Mouse (Mus musculus): ENCODE results near the gene Vkorc1l1.

Gene Vkorc1l1

DNA sequence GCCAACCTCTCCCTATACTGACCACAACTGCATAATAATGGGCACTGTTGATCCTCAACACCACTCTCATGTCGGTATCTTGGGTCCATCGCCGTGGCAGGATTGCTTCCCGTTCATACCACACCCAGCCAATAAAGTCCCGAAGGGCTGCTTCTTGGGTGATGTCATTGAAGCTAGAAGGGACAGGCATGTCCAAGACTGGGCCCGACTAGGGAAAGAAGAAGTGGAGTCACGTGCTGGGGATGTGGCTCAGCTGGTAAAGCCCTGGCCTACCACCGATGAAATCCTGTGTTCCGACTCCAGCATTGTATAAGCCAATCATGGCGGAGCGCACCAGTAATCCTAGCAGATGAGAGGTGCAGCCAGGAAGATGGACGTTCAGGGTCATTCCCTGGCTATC lies 59.0 kb downstream of the Vkorc1l1 start:
- in situ Hi-C loops (cut with MboI, MseI), result loop anchor here in 1 of 2 experiments (10.0 kb wide), 1 partner anchor 976 kb away; the partner anchor contains the start of gene Ran

DNA sequence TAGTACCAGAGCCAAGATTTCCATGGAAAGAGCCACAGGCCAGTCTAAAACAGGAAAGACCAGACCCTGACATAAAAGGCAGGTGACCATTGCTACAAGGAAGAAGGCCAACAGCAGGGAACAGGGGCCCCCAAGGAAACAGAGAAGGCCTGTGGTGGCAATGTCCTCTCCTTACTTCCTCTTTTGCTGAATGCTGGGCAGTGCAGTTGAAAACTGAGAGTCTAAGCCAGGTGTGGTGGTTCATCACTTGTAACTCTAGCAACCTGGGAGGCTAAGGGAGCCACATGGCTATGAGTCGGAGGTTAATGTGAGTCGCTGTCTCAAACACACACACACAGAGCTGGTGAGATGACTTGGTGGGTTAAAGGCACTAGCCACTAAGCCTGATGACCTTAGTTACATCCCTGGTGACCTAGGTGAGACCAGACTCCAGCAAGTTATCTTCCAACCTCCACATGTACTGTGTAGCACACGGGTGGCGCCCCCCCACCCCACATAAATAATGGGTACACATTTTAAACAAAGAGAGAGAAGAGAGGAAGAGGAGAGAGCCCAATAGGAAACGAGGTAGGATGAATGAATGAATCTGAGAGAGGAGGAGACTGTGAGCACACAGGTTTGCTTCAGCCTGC lies 59.7 kb downstream of the Vkorc1l1 start:
- in situ Hi-C loops (cut with MboI, MseI), result loop anchor here in 1 of 2 experiments (10.0 kb wide), 1 partner anchor 977 kb away; the partner anchor contains the start of gene Ran

- in situ Hi-C loops (cut with MboI, MseI), result loop anchor here in 1 of 2 experiments (10.0 kb wide), 1 partner anchor 978 kb away; the partner anchor contains the start of gene Ran
These were observed 60.8 kb downstream of the Vkorc1l1 start, which contains the start of gene Gusb for GRCm38 (mm10) chr5:130002301-130003146. TSS of gene Gusb (minus strand) at chr5:130003049.

DNA sequence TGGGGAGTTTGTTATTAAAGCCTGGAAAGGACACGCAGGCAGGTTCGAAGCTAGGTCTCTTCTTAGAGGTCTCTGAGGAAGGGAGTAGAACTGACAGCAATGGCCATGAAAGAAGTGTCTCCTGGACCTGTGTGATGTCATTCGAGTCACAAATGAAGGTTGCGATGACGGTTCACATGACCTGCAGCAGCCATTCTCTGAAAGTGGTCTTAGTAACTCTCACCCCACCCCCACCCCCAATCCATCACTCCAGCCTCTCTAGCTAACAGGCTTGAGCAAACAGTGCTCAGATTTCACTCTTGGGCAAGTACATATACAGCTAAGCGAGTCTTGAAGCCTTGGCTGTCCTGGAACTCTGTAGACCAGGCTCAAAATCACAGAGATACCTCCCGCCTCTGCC lies 61.5 kb downstream of the Vkorc1l1 start:
- in situ Hi-C loops (cut with MboI, MseI), result loop anchor here in 1 of 2 experiments (10.0 kb wide), 1 partner anchor 978 kb away; the partner anchor contains the start of gene Ran

- in situ Hi-C loops (cut with MboI, MseI), result loop anchor here in 1 of 2 experiments (10.0 kb wide), 1 partner anchor 983 kb away; the partner anchor contains the start of gene Ran
These were observed 65.6 kb downstream of the Vkorc1l1 start for GRCm38 (mm10) chr5:130007344-130007743.

DNA sequence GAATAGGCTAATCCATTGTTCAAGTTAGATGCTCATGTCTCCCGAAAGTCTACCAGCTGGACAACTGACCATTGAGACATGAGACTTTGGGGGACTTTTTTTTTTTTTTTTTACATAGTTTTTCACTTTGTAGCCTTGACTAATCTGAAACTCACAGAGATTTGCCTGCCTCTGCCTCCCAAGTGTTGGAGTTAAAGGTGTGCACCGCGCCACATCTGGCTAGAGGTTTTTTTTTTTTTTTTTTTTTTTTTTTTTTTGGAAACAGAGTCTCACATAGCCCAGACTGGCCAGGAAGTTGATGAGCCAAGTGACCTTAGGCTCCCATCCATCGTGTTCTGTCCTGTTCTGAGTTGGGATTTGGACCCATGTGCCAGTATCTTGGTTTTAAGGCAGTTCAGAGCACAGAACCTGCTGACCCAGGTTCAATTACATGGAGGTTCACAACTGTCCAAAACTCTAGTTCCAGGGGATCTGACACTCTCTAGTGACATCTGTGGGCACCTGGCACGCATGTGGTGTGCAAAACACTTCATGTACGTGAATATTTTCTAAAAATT lies 66.3 kb downstream of the Vkorc1l1 start:
- in situ Hi-C loops (cut with MboI, MseI), result loop anchor here in 1 of 2 experiments (10.0 kb wide), 1 partner anchor 983 kb away; the partner anchor contains the start of gene Ran

GRCm38 (mm10) chr5:130009784-130010183 lies 68.0 kb downstream of the Vkorc1l1 start:
- in situ Hi-C loops (cut with MboI, MseI), result loop anchor here in 1 of 2 experiments (10.0 kb wide), 1 partner anchor 985 kb away; the partner anchor contains the start of gene Ran

DNA sequence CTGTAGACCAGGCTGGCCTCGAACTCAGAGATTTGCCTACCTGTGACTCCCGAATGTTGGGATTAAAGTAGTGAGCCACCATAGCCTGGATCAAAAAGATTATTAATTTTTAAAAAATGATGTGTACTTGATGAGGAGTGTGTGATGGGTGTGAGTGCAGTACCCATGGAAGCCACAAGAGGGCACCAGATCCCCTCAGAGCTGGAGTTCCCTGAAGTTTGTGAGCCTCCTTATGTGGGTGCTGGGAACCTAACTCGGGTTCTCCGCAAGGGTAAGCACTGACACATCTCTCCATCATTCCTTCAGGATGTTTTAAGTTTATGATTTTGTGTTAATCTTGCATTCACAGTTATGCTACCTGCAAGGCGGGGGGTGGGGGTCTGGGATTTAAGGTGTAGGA lies 69.2 kb downstream of the Vkorc1l1 start:
- in situ Hi-C loops (cut with MboI, MseI), result no loop called here

GRCm38 (mm10) chr5:130015104-130015503 lies 73.3 kb downstream of the Vkorc1l1 start:
- in situ Hi-C loops (cut with MboI, MseI), result loop anchor here in 1 of 2 experiments (5.0 kb wide), 1 partner anchor 233 kb away; no protein-coding TSS in a partner anchor

GRCm38 (mm10) chr5:130019461-130019860 lies 77.7 kb downstream of the Vkorc1l1 start:
- in situ Hi-C loops (cut with MboI, MseI), result loop anchor here in 1 of 2 experiments (5.0 kb wide), 1 partner anchor 237 kb away; no protein-coding TSS in a partner anchor

DNA sequence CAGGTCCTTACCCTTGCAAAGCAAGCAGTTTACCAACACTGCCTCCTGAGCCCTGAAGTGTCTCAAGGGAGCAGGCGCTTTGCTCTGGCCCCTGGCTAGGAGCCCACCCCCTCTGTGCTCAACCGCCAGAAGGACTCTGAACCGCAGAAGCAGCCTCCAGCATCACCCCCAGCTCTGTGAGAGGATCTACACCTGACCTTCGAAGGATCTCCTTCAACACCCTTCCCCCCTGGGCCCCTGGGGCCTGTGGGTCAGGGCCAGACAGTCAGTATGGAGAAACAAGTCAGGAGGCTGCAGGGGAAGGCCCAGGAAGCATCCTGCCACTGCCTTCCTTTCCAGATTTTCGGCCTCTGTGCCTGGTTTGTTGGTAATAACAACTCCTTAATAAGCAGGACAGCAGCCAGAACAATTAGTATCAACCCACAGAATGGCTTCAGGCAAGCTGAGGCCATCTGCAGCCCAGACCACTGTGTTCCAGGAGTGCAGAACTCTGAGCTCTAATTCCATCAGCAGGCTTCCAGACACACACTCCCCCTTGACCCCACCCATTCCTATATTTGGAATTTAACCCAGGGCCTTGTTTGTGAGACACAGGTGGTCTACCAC lies 79.7 kb downstream of the Vkorc1l1 start:
- in situ Hi-C loops (cut with MboI, MseI), result no loop called here

DNA sequence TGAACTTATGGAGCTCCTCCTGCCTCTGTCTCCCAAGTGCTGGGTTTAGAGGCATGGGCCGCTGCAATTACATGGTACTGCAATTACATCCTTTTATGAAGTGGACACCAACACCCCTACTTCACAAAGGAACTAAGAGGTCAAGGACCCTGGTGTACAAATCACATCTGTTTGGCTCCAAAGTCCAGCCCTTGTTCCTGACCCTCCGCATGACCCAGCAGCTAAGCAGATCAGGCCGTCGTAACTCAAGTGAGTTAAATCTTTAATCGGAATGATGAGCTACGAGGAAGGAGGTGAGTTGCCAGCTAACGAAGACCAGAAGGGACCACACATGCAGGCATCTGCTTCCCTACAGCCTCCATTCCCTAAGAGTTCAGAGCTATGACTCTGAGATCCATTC lies 80.6 kb downstream of the Vkorc1l1 start:
- in situ Hi-C loops (cut with MboI, MseI), result no loop called here

DNA sequence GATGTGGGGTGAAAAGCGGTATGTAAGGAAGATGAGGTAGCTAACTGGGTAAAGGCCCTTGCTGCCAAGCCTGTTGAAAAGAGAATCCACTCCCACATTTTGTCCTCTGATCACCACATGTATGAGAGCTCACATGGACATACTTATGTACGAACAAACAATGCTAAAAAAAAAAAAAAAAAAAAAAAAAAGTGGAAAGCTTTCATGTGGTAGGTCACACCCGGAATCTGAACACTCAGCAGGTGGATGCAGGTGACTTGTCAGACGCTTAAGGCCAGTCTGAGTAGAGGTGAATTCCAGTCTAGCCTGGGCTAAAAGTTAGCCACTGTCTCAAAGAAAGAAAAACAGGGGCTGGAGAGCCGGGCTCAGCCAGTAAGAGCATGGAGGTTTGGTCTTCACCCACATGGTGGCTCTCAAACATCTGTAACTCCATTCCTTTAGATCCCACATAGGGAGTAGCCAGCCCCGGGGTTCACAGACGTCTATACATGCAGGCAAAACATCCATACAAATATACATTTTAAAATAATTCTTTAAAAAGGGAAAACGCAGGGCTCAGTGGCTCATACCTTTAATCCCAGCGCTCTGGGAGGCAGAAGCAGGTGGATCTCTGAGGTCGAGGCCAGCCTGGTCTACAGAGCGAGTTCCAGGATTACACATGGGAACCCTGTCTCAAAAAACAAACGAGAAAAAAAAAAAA lies 81.4 kb downstream of the Vkorc1l1 start:
- in situ Hi-C loops (cut with MboI, MseI), result no loop called here

GRCm38 (mm10) chr5:130023767-130024539 lies 82.2 kb downstream of the Vkorc1l1 start:
- in situ Hi-C loops (cut with MboI, MseI), result no loop called here

DNA sequence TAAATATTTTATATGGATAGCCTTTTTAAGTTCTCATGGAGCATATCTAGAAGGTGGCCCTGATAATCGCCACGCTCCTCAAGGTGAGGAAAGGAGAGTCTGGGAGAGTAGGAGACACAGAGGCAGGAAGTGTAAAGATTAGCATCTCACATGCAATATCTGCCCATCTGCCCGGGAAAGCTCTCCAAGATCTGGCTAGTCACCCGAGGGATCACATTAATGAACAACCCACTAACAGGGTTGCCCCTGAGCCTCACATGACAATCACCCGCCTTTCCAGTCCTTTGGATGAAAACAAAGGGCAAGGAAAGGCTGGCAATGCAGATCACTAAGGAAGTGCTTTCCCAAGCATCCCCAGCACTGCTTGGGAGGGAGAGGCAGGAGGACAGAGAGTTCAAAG lies 85.4 kb downstream of the Vkorc1l1 start:
- in situ Hi-C loops (cut with MboI, MseI), result no loop called here

DNA sequence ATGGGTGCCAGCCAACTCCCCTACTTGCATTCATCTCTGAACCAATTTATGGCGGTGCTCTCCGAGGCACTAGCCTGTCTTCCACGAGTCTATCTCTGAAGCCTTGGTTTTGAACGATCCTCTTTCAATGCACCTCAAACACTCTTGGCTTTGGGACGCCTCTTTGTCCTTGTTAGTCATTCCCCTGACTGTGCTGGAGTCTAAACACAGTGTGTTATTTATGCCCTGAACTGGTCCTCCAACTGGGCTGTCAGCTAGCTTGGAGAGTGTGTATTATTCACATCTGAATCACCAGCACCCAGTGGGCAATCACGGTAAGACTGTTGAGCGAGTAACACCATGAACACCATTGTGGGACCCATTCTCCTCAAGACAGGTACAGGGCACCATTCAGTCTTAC lies 85.9 kb downstream of the Vkorc1l1 start:
- in situ Hi-C loops (cut with MboI, MseI), result no loop called here

GRCm38 (mm10) chr5:130029142-130029897 lies 87.5 kb downstream of the Vkorc1l1 start, which contains the start of the genes Asl and Crcp:
TSS of gene Asl (minus strand) at chr5:130029247.
TSS of gene Crcp (plus strand) at chr5:130029290.
- in situ Hi-C loops (cut with MboI, MseI), result no loop called here

DNA sequence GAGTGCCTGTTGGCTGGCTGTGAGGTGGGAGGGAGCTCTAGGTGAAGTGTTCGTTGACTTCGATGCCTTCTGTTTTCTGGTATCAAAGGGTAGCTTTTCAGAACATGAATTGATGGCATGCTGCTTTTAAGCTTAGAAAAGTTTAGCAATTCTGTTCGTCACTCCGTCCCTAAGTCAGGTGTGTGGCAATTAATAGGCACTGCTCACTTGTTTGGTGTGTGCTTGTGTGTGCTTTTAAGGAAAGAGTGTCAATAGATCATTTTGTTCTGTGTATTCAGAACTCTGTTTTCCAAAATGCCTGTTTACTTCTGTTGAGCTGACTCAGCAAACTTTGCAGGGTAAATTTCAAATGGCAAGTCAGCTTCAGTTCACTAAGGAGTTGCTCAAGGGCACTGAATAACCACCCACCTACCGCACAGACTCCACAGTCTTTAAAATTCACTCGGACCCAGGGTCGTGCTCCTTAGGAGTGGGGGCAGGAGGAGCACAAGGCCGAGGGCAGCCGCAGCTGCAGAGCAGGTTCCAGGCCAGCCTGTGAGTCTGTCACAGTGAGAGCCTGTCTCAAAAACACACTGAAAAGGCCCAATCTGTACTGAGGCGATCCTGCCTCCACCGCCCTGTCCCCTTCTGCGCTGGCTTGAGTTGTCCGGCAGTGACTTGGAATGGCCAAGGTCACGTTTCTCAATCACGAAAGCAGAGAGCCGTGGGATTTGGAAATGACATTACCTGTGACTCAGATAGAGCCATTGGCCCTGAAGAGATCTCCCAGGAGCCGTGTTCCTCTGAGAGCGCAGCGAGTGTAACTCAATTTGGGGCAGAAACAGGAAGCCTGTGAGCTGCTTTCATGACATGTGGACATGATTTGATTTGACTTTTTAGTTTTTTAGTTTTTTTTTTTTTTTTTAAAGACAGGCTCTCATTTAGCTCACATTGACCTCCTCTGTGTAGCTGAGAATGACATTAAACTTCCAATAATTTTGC lies 89.9 kb downstream of the Vkorc1l1 start:
- in situ Hi-C loops (cut with MboI, MseI), result no loop called here
